Mouse (Mus musculus) lung, postnatal 25 days (tissue): ENCODE data around the gene Gm11639.
A peak's percentile ranks its signal among the peaks of the same experiment; 100 is the strongest.

Experiments used
- DNase-seq: peaks from one replicate; pipeline ENCODE4 v3.0.0; 2022; ENCODE audit warnings: low spot score

The Gm11639 gene

GRCm38 (mm10) chr11:104685548-104685947, at the start of gene Gm11639:
Gene Gm11639 (plus strand): TSS chr11:104685707.
- DNase-seq = peak; percentile 57

GRCm38 (mm10) chr11:104637010-104637409, 48.5 kb upstream of the Gm11639 start:
- peak; percentile 49 for DNase-seq

- no peak for DNase-seq
Measured at GRCm38 (mm10) chr11:104638006-104638405, 47.5 kb upstream of the Gm11639 start.

- DNase-seq = no peak
Measured at GRCm38 (mm10) chr11:104638906-104639305, 46.6 kb upstream of the Gm11639 start.

- no peak for DNase-seq
Measured at GRCm38 (mm10) chr11:104639634-104640033, 45.9 kb upstream of the Gm11639 start.

GRCm38 (mm10) chr11:104640894-104641293, 44.6 kb upstream of the Gm11639 start:
- no peak for DNase-seq

GRCm38 (mm10) chr11:104643236-104643635, 42.3 kb upstream of the Gm11639 start:
- no peak for DNase-seq

- DNase-seq = no peak
Measured at GRCm38 (mm10) chr11:104645402-104645801, 40.1 kb upstream of the Gm11639 start.

GRCm38 (mm10) chr11:104646173-104646572, 39.3 kb upstream of the Gm11639 start:
- no peak for DNase-seq

GRCm38 (mm10) chr11:104646611-104647010, 38.9 kb upstream of the Gm11639 start:
- DNase-seq = no peak

- DNase-seq = no peak
Measured at GRCm38 (mm10) chr11:104647188-104647867, 38.2 kb upstream of the Gm11639 start.

- no peak for DNase-seq
Measured at GRCm38 (mm10) chr11:104648571-104648970, 36.9 kb upstream of the Gm11639 start.

GRCm38 (mm10) chr11:104660599-104660998, 24.9 kb upstream of the Gm11639 start:
- no peak for DNase-seq

- no peak for DNase-seq
Measured at GRCm38 (mm10) chr11:104661106-104661505, 24.4 kb upstream of the Gm11639 start.

GRCm38 (mm10) chr11:104661531-104662205, 23.8 kb upstream of the Gm11639 start:
- DNase-seq = no peak

GRCm38 (mm10) chr11:104662573-104662972, 22.9 kb upstream of the Gm11639 start:
- DNase-seq = no peak

- DNase-seq = no peak
Measured at GRCm38 (mm10) chr11:104663241-104663877, 22.1 kb upstream of the Gm11639 start.

GRCm38 (mm10) chr11:104663878-104664261, 21.6 kb upstream of the Gm11639 start:
- no peak for DNase-seq

GRCm38 (mm10) chr11:104664441-104664840, 21.1 kb upstream of the Gm11639 start:
- DNase-seq = no peak

GRCm38 (mm10) chr11:104667399-104667798, 18.1 kb upstream of the Gm11639 start:
- peak; percentile 21 for DNase-seq

- DNase-seq = no peak
Measured at GRCm38 (mm10) chr11:104673412-104673811, 12.1 kb upstream of the Gm11639 start.

- no peak for DNase-seq
Measured at GRCm38 (mm10) chr11:104674768-104675167, 10.7 kb upstream of the Gm11639 start.

GRCm38 (mm10) chr11:104693235-104693634, 7.7 kb downstream of the Gm11639 start:
- no peak for DNase-seq
